Mouse (Mus musculus) left cerebral cortex, adult 8-10 months (tissue): ENCODE data around the gene Gga1. TPM values are rescaled to one million over a fixed set of nuclear protein-coding genes. Genes with fewer than 3 reads are reported as not detected.
A peak's percentile ranks its signal among the peaks of the same experiment; 100 is the strongest.

Experiments used
- DNase-seq, 2 experiments: peaks; one replicate each; pipeline ENCODE4 v3.0.0; 2022; ENCODE audit warnings: low spot score in 2 of 2
- total RNA-seq, 4 experiments: library from RNA; stranded (reverse); gene quantifications; 2 replicates each; pipeline ENCODE4 v1.2.4; 2022

Gga1 gene
- total RNA-seq, 4 experiments from 2014 or later: 53.5 to 64.7 (median 57.6) TPM

- DNase-seq: peak; percentile 83 to 98
Observed at GRCm38 (mm10) chr15:78913632-78914090, 36.7 kb downstream of the Gga1 start, which contains the start of gene Pdxp. Gene Pdxp, plus strand, starts transcription at chr15:78913919.

GRCm38 (mm10) chr15:78914091-78914822 is 37.3 kb downstream of the Gga1 start:
- no peak for DNase-seq

GRCm38 (mm10) chr15:78914823-78915659 is 38.1 kb downstream of the Gga1 start:
- DNase-seq: no peak

- peak in 1 of 2 experiments; percentile 77 for DNase-seq
Observed at GRCm38 (mm10) chr15:78915660-78916017, 38.6 kb downstream of the Gga1 start.

GRCm38 (mm10) chr15:78916052-78916826 is 39.2 kb downstream of the Gga1 start:
- no peak for DNase-seq

GRCm38 (mm10) chr15:78918126-78918525 is 41.1 kb downstream of the Gga1 start:
- DNase-seq: no peak

GRCm38 (mm10) chr15:78919914-78920313 is 42.9 kb downstream of the Gga1 start:
- no peak for DNase-seq

GRCm38 (mm10) chr15:78922700-78923099 is 45.7 kb downstream of the Gga1 start:
- DNase-seq: no peak

- DNase-seq: no peak
Observed at GRCm38 (mm10) chr15:78923585-78923984, 46.6 kb downstream of the Gga1 start.

GRCm38 (mm10) chr15:78925129-78925528 is 48.1 kb downstream of the Gga1 start:
- DNase-seq: no peak

- no peak for DNase-seq
Observed at GRCm38 (mm10) chr15:78926021-78926919, 49.3 kb downstream of the Gga1 start, which contains the start of gene Lgals1. Gene Lgals1, plus strand, starts transcription at chr15:78926725.

GRCm38 (mm10) chr15:78927021-78927787 is 50.2 kb downstream of the Gga1 start:
- DNase-seq: no peak

- peak in 1 of 2 experiments; percentile 63 for DNase-seq
Observed at GRCm38 (mm10) chr15:78927788-78928457, 50.9 kb downstream of the Gga1 start.

- DNase-seq: no peak
Observed at GRCm38 (mm10) chr15:78928539-78928938, 51.5 kb downstream of the Gga1 start.

GRCm38 (mm10) chr15:78930192-78930706 is 53.3 kb downstream of the Gga1 start:
- DNase-seq: no peak

- DNase-seq: no peak
Observed at GRCm38 (mm10) chr15:78930801-78931426, 53.9 kb downstream of the Gga1 start.

GRCm38 (mm10) chr15:78931577-78931976 is 54.6 kb downstream of the Gga1 start:
- DNase-seq: no peak

- peak; percentile 75 to 83 for DNase-seq
Observed at GRCm38 (mm10) chr15:78934784-78935320, 57.9 kb downstream of the Gga1 start, which contains the start of gene Nol12. Gene Nol12, plus strand, starts transcription at chr15:78934933.
